Mouse (Mus musculus): ENCODE results near the gene Arhgef40. TPM values are rescaled to one million over a fixed set of nuclear protein-coding genes. Genes with fewer than 3 reads are reported as not detected.

The Arhgef40 gene
- 1.5 TPM in 1 of 2 replicates, not detected in the other for total RNA-seq (2017)

DNA sequence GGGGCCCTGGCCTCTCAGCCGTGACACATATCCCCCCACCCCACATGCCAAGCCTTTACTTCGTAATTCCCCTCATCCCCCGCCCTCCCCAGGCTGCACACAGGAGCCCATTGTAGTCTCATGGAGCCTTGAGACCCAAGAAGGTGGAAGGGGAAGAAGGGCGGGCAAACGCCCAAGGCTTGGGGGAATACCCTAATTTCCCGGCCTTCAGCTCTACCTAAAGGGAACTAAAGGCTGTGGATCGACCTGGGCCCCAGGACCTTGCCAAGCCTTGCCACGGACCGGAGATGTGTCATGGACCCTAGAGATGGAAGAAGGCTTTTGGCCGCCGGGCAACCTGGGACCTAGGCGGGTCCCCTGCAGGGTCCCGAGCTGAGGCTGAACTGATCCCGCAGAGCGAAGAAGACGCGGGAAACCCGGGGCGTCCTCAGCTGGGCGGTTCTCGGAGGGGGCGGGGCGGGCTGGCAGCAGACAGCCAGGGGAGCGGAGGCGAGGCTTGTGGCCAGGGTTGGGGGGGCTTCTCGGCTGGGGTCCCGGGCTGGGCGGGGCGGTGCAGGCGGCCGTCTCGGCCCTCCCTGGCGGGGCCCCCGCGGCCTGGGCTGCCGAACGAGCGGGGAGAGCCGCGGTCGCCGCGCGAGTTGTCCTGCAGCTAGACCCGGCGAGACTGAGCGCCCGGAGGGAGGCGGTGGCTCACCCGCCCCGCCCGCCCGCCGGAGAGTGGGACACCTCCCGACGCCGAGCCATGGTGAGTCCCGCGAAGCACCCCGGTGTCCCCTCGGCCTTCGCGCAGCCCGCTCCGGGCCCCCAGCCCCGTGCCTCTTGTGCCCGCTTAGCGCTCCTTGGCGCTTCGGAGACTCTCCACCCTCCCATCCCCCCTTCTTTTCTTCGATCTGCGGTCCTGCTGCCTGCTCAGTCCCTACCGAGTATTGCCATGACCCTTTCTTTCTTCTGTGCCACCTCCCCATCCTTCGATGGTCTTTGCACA is at the start of gene Arhgef40:
Arhgef40 (plus strand) TSS at position 473 of the 985 bp plus-strand sequence.
- ATAC-seq (ENCODE audit: extremely low read depth, insufficient number of reproducible peaks, low FRiP score, poor library complexity, severe bottlenecking), result no peak

DNA sequence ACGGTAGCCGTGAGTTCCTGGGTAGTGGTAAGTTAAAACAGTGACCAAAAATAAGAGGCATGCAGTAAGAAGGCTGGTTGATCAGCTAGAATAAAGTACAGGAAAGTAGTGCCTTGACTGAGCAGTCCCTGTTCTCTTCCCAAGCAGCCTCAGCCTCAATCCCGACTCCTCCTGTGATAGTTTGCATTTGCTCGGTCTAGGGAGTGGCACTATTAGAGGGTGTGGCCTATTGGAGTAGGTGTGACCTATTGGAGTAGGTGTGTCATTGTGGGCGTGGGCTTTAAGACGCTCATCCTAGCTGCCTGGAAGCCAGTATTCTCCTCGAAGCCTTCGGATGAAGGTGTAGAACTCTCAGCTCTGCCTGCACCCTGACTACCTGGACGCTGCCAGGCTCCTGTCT is 45.5 kb upstream of the Arhgef40 start:
- ATAC-seq (ENCODE audit: extremely low read depth, insufficient number of reproducible peaks, low FRiP score, poor library complexity, severe bottlenecking), result no peak

DNA sequence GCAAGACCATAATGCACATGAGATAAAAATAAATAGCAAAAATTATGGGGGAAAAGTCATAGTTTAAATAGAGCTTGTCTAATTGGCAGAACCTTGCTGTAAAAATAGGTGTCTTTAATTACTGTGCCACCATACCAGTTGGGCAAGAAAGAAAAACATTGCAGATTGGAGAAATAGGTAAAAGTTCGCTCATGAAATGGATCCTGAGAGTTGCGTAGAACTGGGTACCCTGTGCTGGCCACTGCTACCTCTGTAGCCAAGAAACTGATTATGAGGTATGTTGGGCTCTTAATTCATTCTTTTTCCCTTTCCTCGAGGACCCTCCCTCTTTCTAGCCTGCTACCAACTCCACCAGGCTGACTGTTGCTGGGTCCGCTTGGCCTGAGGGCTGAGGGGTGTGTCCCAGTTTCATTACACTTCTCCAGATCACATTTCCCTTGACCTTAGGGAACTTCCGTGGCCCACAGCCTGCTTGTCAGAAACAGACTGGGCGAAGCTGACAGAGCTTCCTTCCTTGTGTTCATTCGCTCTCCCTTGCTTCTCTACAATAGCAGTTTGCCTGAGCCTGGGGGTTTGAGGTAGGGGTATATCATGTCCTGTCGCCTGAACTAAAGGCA is 43.5 kb upstream of the Arhgef40 start:
- no peak for ATAC-seq (ENCODE audit: extremely low read depth, insufficient number of reproducible peaks, low FRiP score, poor library complexity, severe bottlenecking)

DNA sequence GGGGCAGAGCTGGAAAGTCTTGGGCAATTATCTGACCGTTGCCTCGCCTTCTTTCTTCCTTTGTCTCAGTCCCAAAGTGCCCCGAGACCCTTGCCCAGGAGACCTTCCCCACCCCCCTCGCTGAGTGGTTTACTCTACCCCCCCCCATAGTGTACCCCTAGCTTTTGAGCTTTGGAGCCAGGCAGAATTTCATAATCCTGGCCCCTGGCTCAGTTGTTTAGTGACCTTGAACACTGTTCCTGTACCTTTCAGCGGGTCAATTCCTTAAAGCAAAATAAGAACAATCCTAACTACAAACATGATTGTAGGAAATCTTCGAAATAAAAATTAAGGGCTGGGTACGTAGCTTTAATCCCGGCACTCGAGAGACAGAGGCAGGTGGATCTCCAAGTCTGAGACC is 42.9 kb upstream of the Arhgef40 start:
- ATAC-seq (ENCODE audit: extremely low read depth, insufficient number of reproducible peaks, low FRiP score, poor library complexity, severe bottlenecking), result no peak

DNA sequence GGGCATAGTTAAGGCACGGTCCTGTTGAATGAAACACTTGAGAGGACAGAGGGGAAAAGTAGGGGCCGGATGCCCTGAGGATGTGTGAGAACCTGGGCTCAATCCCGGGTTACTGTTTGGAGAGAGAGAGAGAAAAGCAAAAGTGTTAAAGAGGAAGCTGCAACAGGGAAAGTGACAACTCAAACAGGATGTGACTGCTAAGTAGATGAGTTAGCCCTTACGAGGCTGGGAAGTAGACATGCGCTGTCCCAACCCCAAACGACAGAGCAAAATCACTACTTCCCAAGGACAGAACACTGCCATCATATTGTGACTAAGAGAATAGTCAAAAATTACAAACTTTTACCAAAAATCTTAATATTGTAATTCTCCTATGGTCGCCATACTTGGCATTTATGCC is 42.3 kb upstream of the Arhgef40 start:
- no peak for ATAC-seq (ENCODE audit: extremely low read depth, insufficient number of reproducible peaks, low FRiP score, poor library complexity, severe bottlenecking)

DNA sequence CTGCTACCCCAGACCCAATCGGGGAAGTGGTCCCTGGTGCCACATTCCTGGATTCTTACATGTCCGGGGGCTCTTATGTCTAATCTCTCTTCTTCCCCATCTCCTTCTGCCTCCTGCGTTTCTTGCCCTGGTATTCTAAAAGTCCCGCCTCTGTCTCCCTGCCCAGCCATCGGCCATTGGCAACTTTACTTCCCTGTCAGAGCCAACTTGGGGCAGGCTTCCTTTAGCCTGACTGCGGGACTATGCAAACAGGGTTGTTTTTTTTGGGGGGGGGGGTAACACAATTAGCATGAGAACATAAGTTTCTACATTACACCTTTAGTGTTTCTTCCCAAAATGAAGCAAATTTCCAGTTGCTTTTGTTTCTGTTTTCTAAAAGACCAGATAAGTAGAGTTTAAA is 41.2 kb upstream of the Arhgef40 start:
- ATAC-seq (ENCODE audit: extremely low read depth, insufficient number of reproducible peaks, low FRiP score, poor library complexity, severe bottlenecking), result no peak

DNA sequence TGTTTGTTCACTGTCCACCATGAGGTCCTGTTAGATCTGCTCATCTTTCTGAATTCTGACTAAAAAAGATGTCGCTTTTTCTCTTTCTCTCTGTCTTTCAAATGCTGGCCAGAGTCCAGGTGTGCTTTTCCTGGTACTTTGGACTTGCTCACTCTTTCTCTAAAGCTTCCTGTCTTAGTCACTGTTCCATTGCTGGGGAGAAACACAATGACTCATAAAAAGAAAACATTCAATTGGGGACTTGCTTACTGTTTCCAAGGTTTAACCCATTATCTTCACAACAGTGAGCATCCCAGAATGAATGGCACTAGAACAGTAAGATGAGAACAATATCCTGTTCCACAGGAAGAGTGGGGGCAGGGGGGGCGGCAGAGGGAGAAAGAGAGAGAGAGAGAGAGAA is 24.2 kb upstream of the Arhgef40 start:
- no peak for ATAC-seq (ENCODE audit: extremely low read depth, insufficient number of reproducible peaks, low FRiP score, poor library complexity, severe bottlenecking)

DNA sequence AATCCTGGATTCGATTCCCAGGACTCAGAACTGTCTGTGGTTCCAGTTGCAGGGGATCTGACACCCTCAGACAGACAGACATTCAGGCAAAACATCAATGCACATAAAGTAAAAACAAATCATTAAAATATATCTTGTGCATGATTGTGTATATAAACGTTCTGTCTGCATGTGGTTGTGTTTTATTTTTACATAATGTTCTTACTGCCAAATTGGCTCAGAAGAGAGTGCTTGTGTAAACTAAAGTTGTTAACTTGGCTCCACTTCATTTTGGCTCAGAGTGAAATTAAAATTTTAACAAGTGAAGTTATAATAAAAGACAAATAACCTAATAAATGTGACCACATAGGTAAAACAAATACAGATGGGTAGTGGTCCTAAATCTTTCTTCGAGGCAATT is 17.1 kb upstream of the Arhgef40 start:
- no peak for ATAC-seq (ENCODE audit: extremely low read depth, insufficient number of reproducible peaks, low FRiP score, poor library complexity, severe bottlenecking)

DNA sequence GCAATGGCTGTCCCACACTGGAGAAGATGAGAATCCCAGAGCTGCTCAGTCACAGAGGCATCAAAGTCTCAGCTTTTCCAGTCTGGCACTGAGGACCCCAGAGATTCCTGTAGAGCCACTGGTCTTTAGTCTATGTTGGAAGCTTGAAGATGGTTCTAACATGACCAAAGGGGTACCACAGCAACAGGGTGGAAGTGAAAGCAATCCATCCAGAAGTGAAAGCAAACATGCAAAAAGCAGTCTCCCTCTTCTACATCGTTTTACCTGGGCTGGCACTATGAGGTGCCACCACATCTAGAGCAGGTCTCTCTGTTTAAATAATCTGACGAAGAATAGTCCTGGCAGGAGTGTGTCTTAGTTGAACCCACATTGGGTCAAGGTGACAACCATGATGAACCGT is 5.3 kb upstream of the Arhgef40 start:
- no peak for ATAC-seq (ENCODE audit: extremely low read depth, insufficient number of reproducible peaks, low FRiP score, poor library complexity, severe bottlenecking)

DNA sequence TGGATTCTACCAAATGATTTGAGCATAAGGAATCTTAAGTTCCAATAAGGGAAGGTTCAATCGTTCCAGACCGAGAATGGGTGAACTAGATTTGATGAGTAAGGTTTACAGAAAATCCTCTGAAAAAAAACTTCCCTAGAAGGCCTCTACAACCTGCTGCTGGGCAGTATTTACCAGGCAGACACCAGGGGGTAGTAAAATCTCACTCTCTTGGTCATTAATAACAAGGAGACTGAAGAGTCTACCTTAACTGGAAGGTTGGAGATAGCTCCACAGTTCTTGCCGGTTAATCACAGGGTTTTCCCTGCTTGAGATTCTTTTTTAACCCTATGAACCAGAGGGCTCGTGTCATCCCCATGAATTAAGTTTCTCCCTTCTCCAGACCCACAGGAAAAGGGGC is 1.3 kb upstream of the Arhgef40 start:
- no peak for ATAC-seq (ENCODE audit: extremely low read depth, insufficient number of reproducible peaks, low FRiP score, poor library complexity, severe bottlenecking)

DNA sequence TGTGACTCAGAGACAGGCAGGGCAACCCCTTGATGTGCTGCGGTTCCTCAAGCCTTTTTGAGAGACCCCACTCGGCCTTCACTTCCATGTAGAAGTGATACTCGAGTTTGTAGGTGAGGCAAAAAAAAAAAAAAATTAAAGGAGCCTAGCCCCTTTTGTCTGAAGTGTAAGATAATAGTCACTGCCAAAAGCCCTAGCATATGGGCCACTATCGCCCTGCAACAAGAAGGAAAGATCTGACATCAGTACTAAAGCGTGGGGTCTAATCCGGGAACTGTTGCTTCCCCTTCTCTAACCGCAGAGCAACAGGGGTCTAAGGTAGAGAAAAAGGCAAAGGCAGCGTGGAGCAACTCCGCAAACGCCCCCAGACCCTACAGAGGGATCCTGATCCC is 668 bp upstream of the Arhgef40 start:
- no peak for ATAC-seq (ENCODE audit: extremely low read depth, insufficient number of reproducible peaks, low FRiP score, poor library complexity, severe bottlenecking)

DNA sequence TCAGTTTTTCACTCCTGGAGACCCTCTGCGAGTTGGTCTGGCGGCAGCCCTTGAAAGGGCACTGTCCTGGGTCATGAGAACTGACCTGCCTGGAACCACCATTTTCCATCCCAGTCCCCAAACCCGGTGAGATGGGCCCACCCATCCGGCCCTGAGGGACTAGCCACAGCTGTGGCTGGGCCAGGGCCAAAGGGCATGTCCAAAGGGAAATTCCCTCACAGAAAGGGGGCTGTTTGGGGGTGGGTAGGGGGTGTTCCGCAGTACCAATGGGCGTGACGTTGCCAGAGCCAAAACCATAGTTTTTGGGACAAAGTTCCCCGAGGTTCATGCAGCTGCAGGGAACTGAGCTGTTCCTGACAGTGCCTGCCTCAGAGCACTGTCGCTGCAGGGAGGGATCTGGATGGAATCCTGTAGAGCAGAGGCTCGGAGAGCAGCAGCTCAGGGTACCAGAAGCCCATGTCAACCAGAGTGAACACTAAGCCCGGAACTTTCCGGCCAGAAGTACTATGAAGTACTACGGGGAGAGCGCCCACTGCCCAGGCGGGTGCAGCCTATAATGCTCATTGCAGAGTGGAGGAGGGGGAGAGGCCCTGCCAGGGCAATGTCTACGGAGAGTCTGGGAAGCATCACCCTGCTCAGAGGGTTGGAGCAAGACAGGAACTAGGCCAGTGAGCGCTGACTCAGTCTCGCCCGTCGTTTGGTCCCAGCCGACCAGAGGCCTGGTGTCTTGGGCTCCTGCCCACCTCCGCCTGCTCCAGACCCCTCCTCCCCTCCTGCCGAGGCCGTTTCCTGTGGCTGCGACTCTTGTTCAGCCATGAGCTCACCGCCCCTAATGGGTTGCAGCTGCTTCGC is 1.0 kb downstream of the Arhgef40 start:
- no peak for ATAC-seq (ENCODE audit: extremely low read depth, insufficient number of reproducible peaks, low FRiP score, poor library complexity, severe bottlenecking)

DNA sequence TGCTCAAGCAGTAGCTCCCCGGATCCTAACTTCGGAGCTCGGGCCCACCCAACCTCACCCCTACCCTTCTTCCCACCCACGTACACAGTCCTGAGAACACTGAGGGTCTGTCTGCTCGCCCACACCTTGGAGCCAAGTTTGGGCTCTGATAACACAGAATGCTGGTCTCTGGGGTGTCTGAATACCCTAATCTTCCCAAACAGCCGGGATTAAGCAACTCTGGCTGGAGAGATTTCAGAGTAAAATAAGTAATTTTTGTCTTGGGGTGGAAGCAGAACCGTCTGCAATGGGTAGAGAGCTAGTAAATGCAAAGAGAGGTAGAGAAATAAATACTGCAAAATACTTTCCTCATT is 1.6 kb downstream of the Arhgef40 start:
- ATAC-seq (ENCODE audit: extremely low read depth, insufficient number of reproducible peaks, low FRiP score, poor library complexity, severe bottlenecking), result no peak

DNA sequence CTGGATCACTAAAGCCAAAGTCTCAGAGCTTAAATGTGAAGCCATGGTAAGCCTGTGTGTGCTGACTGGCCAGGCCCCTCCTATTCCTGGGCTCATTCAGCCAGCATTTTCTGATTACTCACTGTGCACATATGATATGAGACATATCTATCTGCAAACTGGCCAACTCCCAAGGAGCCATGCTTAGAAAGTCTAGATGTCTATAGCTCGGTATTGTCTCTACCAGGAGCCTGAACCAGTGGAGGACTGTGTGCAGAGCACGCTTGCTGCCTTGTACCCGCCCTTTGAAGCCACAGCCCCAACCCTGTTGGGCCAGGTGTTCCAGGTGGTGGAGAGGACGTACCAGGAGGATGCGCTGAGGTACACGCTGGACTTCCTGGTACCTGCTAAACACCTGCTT is 2.7 kb downstream of the Arhgef40 start:
- no peak for ATAC-seq (ENCODE audit: extremely low read depth, insufficient number of reproducible peaks, low FRiP score, poor library complexity, severe bottlenecking)

DNA sequence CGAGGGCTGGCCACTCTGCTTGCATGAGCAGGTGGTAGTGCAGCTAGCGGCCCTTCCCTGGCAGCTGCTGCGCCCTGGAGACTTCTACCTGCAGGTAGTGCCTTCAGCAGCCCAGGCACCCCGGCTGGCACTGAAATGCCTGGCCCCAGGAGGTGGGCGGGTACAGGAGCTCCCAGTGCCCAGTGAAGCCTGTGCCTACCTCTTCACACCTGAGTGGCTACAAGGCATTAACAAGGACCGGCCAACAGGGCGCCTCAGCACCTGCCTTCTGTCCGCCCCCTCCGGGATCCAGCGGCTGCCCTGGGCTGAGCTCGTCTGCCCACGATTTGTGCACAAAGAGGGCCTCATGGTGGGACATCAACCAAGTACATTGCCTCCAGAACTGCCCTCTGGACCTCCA is 4.2 kb downstream of the Arhgef40 start:
- no peak for ATAC-seq (ENCODE audit: extremely low read depth, insufficient number of reproducible peaks, low FRiP score, poor library complexity, severe bottlenecking)

DNA sequence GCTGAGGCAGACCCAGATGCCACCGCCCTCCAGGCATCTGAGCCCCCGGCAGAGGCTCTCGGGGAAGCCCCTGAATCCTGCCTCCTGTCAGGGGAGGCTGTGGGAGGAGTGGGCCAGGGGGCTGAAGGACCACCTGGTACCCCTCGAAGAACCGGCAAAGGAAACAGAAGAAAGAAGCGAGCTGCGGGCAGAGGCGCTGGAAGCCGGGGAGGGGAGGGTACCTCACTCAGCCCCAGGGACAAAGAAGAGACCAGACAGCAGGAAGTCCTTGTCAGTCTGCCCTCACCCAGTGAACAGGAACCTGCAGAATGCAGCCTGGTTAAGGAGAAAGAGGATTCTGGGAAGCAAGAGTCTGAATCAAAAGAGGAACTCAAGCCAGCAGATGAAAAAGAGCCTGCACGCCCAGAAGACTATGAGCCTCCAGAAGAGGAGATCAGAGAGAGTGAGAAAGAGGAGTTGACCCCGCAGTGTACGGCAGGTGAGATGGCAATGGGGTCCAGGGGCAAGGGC is 5.0 kb downstream of the Arhgef40 start:
- ATAC-seq (ENCODE audit: extremely low read depth, insufficient number of reproducible peaks, low FRiP score, poor library complexity, severe bottlenecking), result no peak

DNA sequence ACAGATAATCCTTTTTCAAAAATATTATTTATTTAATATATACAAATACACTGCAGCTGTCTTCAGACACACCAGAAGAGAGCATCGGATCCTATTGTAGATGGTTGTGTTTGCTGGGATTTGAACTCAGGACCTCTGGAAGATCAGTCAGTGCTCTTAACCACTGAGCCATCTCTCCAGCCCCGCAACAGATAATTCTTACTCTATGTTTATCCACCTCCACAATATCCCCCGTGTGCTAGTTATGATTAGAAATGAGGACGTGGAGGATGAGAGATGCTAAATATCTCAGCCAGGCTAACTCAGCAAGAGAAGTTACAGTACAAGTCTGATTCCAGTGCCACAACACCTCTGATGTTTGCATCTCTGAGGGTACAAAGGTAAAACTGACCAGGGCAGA is 9.9 kb downstream of the Arhgef40 start:
- ATAC-seq (ENCODE audit: extremely low read depth, insufficient number of reproducible peaks, low FRiP score, poor library complexity, severe bottlenecking), result no peak

DNA sequence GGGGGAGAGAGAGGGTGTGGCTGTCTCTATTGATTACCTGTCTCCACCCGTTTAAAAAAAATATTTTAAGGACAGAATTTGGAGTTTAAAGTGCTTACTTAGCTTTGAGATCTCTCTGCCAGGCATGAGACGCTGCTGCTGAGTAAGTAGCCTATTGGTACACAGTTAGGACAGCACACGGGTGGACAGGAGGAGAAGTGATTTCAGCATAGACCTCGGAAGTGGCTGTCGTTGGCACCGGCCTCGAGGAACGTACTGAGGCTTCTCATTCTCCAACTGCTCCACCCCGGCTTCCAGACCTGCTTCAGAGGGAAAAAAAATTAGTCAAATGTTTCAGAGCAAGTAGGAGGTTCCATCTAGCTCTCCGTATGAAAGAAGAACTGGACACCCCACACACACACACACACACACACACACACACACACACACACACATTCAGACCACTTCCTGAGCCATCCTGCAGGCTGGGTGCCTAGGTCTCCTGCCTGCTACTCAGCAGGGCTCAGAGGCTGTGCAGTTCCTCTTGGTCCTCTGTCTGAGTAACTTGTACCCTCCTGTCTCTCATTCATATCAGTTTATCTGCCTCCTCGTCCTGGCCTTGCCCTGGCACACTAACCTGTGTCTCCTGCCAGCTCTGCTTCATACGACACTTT is 10.8 kb downstream of the Arhgef40 start:
- ATAC-seq (ENCODE audit: extremely low read depth, insufficient number of reproducible peaks, low FRiP score, poor library complexity, severe bottlenecking), result no peak

DNA sequence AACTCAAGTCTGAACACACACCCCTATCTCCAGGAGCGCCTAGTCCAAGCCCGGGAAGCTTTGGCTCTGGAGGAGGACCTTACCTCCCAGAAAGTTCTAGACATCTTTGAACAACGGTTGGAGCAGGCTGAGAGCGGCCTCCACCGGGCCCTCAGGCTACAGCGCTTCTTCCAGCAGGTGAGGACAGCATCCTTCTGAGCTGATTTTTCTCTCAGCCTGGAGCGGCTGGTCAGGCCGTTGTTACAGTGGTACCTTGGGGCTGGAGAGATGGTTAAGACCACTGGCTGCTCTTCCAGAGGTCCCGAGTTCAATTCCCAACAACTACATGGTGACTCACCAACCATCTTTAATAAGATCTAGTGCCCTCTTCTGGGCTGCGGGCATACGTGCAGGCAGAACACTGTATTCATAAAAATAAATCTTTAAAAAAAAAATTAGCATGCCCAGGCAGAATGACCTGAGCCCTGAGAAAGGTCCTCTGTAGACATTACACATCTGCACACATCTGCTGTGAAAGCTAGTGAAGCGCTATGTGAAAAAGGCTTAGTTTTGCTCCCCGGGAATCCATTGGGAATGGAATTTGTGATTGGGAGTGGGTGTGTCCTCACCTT is 11.8 kb downstream of the Arhgef40 start:
- ATAC-seq (ENCODE audit: extremely low read depth, insufficient number of reproducible peaks, low FRiP score, poor library complexity, severe bottlenecking), result no peak
